Mouse (Mus musculus): ENCODE data around the gene Arhgap30.

Arhgap30 gene

GRCm38 (mm10) chr1:171459791-171460190, 71.0 kb downstream of the Arhgap30 start:
- no peak for DNase-seq (ENCODE audit: inconsistent age in 2 of 2, low spot score in 1 of 2)

All from adrenal gland, adult (tissue).